Mouse (Mus musculus) neutrophil, adult 5-6 weeks (primary cell): Measurements from ENCODE around the gene Frmd8. TPM values are rescaled to one million over a fixed set of nuclear protein-coding genes. Genes with fewer than 3 reads are reported as not detected.
A peak's percentile ranks its signal among the peaks of the same experiment; 100 is the strongest.
"Not testable (repeated sequence)": the region's sequence is repeated elsewhere in the genome, so short reads cannot be mapped to it uniquely, and the experiment has no call there.

ENCODE experiments used
- ATAC-seq: fragments of 151-379, 151-347 bp; 2 replicates; pipeline ENCODE4 v1.8.0; 2017; ENCODE audit warnings: mild to moderate bottlenecking, moderate TSS enrichment; ENCODE audit not compliant: insufficient number of reproducible peaks, poor library complexity, low FRiP score, severe bottlenecking; ENCODE audit errors: extremely low read depth
- total RNA-seq: library from RNA; stranded (forward); fragments of 200-1000 nt; gene quantifications from 2 replicates; pipeline ENCODE4 v1.2.3, GENCODE M21; 2017

The Frmd8 gene
- total RNA-seq, 1 experiment from 2014 or later, result 32.9 TPM

DNA sequence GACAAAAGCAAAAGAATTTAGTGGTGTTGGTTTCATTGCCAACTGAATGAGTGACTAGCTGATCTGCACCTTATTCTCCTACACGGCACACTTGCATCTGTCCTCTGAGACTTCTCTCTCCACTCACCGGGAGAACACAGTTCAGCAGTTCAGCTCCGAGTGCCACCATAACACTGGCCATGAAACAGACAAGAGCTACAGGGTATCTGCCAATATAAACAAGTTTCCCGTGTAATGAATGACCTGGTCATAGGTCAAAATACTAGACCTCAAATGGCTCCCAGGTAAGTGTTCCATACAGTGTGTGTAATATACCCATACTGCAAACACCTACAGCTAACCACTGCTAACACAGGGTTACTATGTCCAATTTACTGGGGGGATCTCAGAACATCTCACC, 14.1 kb upstream of the Frmd8 start:
- no peak for ATAC-seq

DNA sequence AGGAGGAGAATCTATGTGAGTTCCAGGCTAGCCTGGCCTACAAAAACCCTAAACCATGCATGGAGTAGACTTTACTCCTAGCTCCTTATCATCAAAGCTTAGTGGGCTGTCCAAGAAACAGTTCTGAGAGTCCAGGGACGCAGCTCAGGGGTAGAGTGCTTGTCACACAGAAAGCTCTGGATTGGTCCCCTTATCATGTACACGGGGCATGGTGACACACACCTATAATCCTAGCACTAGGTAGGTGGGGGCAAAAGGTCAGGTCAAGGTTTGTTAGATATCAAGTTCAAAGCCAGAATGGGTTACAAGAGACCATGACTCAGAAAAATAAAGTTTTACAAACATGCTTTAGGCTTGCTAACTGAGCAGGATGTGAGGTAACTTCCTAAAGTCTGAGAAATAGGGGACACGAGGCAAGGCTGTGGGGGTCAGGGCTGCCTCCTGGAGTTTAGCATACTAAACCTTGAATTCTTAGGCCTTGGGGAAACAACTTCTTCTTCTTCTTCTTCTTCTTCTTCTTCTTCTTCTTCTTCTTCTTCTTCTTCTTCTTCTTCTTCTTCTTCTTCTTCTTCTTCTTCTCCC, 12.3 kb upstream of the Frmd8 start:
- ATAC-seq, result no peak

DNA sequence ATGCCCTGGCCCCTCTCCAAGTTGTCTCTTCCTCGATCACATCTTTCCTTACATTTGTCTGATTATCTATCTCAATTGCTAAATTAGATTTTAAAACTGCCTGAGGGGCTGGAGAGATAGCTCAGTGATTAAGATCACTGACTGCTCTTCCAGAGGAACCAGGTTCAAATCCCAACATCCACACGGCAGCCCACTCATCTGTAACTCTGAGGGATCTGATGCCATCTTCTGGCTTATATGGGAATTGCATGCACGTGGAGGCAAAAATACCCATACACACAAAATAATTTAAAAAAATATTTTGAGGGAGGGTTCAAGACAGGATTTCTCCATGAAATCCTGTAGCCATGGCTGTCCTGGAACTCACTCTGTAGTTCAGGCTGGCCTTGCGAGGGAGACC, 10.8 kb upstream of the Frmd8 start:
- ATAC-seq, result no peak

DNA sequence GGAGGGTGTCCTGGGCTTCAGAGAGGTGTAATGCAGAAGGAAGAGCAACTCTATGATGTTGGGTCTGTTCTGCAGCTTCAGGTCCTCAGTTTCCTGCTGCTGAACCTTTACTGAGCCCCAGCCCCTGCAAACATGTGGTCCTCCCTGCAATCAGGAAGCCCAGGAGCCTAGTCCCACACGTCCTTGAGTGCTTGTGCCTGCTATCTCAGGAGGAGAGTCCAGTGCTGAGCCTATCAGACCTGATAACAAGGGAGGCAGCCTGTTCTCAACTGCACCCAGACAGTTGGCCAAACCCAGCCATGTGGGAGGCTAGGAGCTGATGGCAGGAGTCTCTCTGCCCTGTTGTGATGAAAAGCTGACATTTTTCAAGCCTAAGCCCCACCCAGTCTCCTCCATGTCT, 8.9 kb upstream of the Frmd8 start:
- ATAC-seq, result no peak

DNA sequence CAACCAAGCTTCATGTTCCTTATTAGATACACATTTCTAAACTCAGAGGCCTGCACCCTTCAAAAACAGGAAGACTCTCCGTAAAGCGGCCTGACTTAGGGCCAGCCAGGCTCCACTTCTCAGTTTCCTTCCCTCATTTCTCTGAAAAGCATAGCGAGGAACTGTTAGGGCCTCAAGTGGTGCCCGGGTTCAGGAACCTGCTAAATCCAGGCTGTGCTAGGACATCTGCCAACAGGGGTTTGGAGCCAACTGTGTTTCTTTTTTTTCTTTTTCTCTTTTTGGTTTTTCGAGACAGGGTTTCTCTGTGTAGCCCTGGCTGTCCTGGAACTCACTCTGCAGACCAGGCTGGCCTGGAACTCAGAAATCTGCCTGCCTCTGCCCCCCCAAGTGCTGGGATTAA, 7.0 kb upstream of the Frmd8 start:
- not testable (repeated sequence) for ATAC-seq

DNA sequence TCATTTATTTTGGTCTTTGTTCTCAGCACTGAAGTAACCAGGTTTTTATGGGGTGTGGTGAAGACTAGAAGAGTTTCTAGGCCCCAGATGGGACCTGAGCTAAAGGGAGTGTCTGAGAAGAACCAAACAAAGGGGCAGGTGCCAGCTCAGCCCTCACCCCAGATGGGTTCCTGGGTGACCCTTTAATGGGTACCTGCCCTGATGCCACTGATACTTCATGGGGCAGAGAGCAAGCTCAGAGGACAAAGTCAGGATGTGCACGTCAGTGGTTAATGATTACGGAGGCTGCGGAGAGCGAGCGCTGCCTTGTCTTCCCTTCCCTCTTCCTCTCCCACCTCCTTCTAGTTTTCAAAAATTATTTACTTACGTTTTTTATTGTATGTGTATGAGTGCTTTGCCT, 6.1 kb upstream of the Frmd8 start:
- no peak for ATAC-seq

DNA sequence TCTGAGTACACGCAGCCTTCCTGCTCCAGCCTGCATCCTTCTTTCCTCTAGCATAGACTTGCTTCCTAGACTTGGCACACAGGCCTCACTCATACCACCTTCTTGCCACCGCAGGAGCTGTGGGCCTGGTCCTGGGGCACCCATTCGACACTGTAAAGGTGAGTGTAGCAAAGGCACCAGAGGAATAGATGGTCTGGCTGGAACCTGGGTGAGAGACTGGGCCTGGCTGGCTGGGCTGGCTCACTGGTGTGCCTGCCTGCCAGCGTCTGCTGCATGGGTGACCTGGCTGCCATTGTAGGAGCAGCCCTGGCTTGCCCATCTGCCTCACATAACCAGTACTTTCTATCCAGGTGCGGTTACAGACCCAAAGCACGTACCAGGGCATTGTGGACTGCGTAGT, 4.7 kb upstream of the Frmd8 start:
- no peak for ATAC-seq

DNA sequence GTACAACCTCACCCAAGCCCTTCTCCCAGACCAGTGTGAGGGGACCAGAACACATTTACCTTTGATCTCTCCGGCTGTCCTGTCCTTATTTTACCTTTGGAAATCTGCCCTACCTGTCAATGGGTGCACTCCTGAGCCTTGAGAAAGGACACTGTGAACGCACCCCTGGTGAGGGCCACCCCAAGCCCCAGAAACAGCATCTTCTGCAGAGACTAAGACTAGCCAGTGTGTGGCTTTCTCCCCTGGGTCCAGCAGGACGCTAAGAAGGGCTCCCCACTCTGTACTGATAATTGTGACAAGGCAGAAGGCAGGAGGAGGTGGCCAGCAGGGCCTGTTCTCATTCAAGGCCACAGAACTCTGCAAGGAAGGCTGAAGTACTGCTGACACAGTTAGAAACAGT, 3.8 kb upstream of the Frmd8 start:
- ATAC-seq, result no peak

DNA sequence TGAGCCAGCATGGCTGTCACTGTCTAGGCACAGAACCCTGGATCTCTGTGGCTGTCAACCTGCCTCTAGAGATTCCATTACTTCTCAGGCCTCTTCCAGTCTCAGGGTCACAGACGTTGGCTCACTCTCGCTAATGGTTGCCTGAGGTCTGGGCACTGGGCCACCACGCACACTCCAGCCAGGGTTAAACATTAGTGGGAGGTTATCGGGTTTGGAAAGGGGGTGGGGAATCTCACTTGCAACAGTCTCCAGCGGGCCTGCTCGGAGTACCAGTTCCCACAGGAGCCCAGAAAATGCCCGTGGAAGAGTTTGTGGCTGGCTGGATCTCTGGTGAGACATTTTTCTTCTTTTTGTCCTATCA, 3.3 kb upstream of the Frmd8 start:
- ATAC-seq, result no peak

DNA sequence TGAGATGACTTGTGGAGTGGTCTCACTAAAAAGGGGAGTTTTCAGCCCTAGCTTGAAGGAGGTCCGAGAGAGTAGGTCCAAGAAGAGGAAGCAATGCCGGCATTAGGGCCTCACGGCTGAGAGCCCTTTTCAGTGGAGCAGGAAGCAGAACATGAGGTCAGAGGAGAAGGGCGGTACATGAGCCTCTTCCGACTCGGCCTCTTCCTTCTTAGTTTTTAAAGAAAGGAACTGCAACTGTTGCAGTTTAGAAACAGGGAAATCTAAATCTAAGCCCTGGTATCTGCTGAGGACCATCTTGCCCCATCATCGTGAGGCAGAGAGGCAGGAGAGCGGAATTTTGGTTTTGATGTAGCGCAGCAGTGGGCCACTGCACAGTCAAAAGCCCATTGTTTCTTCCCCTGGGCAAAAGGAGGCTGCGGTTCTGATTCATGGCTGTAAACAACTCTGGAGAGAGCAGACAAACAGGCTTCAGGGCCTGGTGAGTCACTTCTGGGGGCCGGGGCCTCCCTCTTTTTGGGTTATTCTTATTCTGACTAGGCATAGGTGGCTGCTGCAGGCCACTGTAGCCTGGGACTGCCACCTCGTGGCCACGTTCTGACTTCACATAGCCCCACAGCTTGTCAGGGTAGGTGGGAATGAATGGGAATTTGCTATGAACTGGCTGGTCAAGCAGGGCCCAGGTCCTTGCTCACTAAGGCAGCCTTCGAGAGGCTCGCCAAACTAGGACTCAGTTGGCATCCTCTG, 2.7 kb upstream of the Frmd8 start, which contains the start of gene Slc25a45:
Gene Slc25a45, plus strand, starts transcription at position 191 of the 744 bp plus-strand sequence.
- ATAC-seq, result peak; percentile 69

DNA sequence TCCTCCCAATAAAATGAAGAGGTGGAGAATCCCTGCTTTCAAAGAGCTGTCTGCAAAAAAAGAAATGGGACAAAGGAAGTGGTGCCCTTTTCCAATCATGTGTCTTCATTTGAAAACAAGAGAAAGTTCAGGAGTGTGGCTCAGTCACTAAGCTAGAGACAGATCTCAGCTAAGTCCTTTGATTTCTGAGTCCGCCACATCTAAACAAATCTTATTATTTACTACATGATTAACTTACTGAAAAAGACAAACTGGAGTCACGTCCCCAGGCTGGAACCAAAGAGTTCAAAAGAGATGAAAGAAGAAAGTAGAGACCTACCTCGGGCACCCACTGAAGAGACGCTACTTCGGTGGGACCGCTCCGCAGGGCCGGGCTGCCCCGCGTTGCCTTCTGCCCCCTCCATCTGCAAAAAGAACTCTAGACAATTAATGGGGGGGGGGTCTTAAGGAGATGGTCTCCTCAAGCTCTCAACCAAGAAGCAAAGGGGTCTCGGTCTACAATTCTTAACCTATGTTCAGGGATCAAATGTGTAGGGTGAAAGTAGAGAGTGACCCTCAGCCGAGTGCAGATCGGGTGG, 594 bp downstream of the Frmd8 start:
- ATAC-seq, result no peak

DNA sequence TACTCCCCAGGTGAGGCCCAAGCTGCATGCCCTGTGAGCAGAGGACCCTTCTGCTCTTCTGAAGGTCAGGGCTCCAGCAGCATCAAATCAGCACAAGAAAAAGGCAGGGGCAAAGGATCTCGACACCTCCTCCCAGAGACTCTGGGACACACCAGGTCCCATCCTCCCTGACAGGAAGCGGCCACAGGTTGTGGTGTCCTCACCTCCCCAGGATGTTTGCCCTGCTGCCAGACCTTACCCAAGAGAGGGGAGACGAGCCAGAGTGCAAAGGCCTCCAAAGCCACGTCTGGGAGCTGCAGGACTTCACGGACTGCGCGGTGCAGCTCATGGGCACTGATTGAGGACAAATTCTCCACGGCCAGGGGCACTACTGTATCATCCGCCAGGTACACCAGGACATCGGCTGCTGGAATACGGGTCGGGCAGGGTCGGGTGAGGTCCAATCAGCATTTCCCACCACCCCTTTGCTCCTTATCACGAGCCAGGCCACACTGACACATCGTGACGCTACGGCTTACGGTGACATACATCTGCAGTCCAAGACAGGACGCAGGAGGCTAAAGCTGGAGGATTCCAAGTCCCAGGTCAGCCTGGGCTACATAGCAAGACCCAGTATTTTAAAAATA, 2.0 kb downstream of the Frmd8 start:
- ATAC-seq, result no peak

DNA sequence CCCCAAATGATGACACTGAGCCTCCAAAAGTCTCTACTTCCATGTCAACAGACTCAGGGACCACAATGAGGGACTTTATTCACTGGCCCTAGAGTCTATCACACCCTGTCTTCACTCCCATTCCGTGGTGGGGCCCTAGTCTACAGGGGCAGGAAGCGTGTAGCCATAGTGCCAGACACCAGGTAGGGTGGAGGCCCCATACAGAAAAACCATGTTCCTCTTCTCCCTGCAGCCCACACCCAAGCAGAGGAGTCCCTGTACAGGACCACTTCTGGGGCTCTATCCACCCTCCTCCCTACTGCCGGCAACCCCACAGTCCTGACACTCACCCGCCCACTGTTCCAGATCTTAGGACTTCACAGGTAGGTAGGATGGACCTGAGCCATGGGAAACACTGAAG, 2.5 kb downstream of the Frmd8 start:
- ATAC-seq, result no peak

DNA sequence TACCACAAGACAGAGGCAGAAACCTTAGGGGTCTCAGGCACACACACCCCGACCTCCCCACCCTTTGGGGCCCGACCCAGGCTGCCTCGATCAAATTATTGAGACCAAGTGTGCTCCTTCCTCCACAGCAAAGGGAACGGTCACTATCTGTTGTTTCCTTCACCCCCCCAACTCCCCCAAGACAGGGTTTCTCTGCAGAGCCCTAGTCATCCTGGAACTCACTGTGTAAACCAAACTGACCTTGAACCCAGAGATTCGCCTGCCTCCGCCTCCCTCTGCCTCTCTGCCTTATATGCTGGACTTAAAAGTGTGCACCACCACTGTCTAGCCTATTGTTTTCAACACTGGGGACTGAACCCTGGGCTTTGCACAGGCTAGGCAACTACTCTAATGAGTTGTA, 3.4 kb downstream of the Frmd8 start:
- ATAC-seq, result no peak

DNA sequence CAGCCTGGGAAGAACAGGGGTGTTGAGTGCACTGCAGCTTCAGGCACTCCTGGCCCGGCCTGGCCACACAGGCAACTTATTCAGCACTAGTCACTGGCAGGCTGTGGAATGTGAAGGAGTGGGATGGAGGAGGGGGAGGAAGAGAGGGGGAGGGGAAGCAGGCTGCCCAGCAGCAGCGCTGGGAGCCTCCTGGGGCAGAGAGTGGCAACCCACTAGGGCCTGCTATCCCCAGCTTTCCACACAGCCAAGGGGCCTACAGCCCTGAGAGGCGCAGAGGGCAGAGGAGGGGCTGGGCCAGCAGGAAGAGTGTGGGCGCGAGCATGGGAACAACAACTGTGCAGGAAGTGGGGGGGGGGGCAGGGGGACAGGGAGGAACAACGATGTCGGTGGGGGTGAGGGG, 3.8 kb downstream of the Frmd8 start:
- ATAC-seq, result no peak

DNA sequence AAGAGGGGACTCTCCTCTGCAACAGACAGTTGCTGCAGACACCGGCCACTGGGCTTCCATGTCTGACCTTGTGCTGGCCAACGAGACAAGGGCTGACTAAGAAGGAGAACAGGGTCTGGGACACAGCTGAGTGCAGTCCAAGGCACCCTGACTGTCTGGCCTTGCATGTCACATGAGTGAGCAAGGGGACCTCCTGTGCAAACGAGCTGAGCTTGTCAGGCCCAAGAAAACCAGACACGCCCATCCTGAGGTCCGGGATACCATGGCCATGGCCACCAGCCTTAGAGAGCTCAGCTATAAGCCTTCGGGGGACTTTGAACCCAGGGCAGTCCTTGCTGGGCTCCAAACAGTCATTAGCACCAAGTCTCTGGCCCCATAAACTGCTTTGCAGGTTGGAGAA, 7.0 kb downstream of the Frmd8 start:
- no peak for ATAC-seq

DNA sequence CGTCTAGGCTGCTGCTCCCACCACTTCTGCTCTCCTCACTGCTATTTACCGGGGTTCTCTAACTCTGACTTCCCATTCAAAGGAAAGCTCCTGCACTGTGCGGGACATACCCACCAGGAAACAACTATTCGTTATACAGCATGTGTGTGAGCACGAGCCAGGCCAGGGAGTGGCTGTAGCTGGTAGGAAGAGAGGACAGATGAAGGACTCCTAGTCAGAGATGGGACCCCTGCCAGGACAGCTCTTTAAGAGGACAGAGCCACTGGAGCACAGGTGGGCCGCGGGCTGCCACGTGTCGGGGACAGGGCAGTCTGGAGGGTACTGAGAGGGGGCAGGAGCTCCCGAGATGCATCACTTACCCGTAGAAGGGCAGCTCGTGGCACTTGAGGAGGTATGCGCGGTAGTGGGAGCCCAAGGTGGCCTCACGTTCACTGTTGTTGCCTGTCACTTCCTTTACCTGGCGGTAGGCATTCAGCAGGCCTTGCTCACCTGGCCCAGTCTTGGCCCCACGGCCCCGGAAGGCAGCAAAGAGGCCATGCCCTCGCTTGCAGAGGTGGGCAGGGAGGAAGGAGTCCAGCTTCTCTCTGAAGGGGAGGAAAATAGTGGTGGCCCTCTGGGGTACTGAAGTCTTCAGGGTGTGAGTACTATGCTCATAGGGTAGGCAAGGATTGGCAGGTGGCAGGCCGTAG, 10.2 kb downstream of the Frmd8 start:
- ATAC-seq, result no peak

DNA sequence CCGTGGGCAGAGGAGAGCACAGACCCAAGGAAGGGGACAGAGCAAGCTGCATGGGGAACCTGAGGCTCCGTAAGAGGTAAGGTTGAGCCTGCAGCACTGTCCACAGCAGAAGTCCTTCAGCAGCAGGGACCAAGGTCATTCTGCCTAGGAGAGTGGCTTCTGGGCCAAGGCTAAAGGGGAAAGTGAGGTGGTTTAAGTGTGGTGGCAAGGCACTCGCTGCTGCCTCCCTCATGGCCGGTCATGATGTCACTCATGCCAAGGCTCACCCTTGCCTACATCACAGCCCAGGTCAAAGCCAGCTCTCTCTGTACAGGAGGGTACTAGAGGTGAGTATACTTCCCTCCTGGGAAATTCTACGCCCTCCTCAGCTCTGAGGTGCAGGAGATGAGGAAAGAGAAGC, 11.3 kb downstream of the Frmd8 start:
- no peak for ATAC-seq

DNA sequence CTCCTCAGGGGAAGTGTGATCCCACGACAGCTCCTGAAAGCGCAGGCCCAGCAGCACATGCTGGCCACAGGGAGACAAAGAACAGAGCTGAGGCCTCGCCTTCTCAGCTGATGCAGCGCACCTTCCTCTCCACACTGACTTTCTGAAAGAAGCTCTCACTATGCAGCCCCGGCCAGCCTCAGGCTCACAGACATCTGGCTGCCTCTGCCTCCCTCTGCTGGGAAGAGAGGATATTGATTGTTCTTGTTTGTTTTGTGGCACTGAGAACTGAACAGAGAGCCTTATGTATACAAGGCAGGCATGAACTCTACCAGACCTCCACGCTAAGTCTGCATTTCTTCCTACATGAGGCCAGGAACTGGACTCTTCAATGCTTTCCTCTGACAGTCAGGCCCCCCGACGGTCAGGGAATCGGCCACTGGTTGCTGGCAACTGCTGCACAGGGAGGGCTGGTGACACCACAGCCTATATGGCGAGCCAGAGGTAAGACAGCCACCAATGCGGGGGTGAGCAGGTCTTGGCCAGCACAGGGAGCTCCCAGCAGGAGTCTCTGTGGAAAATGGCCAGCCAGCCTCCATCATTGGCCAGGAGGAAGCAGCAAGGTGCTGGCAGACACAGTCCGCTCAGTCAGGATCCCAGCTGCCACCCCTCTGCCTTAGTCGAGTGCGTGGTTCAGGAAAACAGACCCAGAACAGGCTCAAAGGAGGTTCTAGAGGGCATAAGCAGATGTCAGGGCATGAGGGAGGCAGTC, 12.6 kb downstream of the Frmd8 start:
- ATAC-seq, result no peak
